In genomic region chr11:30954279-30954725, GRCm38 (mm10) we compare ENCODE assay signal across 7 mouse cellular contexts. TPM values are rescaled to one million over a fixed set of nuclear protein-coding genes. Genes with fewer than 3 reads are reported as not detected.
DNase-seq lines count a peak whose midpoint lies in the region; ATAC-seq and TF ChIP-seq lines count a peak whose summit lies in the region.

TSS of gene Erlec1 (minus strand) at chr11:30954335.

- no peak; the same call in none of the 2 replicates for TF ChIP-seq POLR2A in small intestine, adult 2 months (IDR thresholded peaks at IDR 0.05; ENCODE audit: low read depth, low read length)

- peak; percentile 93 for DNase-seq in adrenal gland, postnatal 10 days
- DNase-seq in embryonic facial prominence, embryonic 10.5 days (ENCODE audit: low spot score), result peak; percentile 92
- peak; percentile 24 for DNase-seq in gonadal fat pad, adult 2 months (ENCODE audit: low read depth)
- DNase-seq in left cerebral cortex, postnatal 4 days, result peak; percentile 89

- H3K27ac ChIP-seq in embryonic facial prominence, embryonic 10.5 days (replicated peaks), result peak within 1 kb of the TSS; percentile 93
- H3K27ac ChIP-seq in intestine, postnatal 0 days (ENCODE audit: low read depth, low read length), result peak within 1 kb of the TSS; percentile 74
- H3K27ac ChIP-seq in midbrain, embryonic 12.5 days (replicated peaks), result peak within 1 kb of the TSS; percentile 82
- peak within 1 kb of the TSS; percentile 68 for H3K27ac ChIP-seq in small intestine, adult 2 months (ENCODE audit: insufficient read depth, low read depth, low read length)

- peak within 1 kb of the TSS; percentile 80 for H3K4me2 ChIP-seq in intestine, postnatal 0 days (replicated peaks; ENCODE audit: low read depth)
- H3K4me2 ChIP-seq in midbrain, embryonic 12.5 days (replicated peaks), result peak within 1 kb of the TSS; percentile 80

- peak within 1 kb of the TSS; percentile 88 for H3K4me3 ChIP-seq in embryonic facial prominence, embryonic 10.5 days
- H3K4me3 ChIP-seq in intestine, postnatal 0 days (ENCODE audit: low read depth, low read length), result peak within 1 kb of the TSS; percentile 70
- peak within 1 kb of the TSS; percentile 83 for H3K4me3 ChIP-seq in midbrain, embryonic 12.5 days
- peak within 1 kb of the TSS; percentile 99 for H3K4me3 ChIP-seq in small intestine, adult 2 months (ENCODE audit: low read depth, low read length)

- peaks cover 51% of the 10 kb centered on the region for H3K36me3 ChIP-seq in embryonic facial prominence, embryonic 10.5 days (replicated peaks)
- peaks cover 13% of the 10 kb centered on the region; the same call in 1 of the 2 replicates for H3K36me3 ChIP-seq in intestine, postnatal 0 days (ENCODE audit: control insufficient read depth, insufficient read depth)
- peaks cover 30% of the 10 kb centered on the region for H3K36me3 ChIP-seq in midbrain, embryonic 12.5 days
- H3K36me3 ChIP-seq in small intestine, adult 2 months (ENCODE audit: control insufficient read depth, insufficient read depth, low read length), result peaks cover 8% of the 10 kb centered on the region; the same call in 1 of the 2 replicates

- ATAC-seq in intestine, postnatal 0 days, result peak; percentile 99
- ATAC-seq in midbrain, embryonic 12.5 days (ENCODE audit: low FRiP score, low read depth), result peak; percentile 99

- WGBS in embryonic facial prominence, embryonic 10.5 days, result under 1% methylated on average over 40 of the region's 40 CpGs
- under 1% methylated on average over 40 of the region's 40 CpGs for WGBS in intestine, postnatal 0 days
- WGBS in midbrain, embryonic 12.5 days, result under 1% methylated on average over 40 of the region's 40 CpGs
- under 1% methylated on average over 37 of the region's 40 CpGs for WGBS in small intestine, adult 2 months

- intact Hi-C loops in left cerebral cortex, postnatal 4 days (cut with DNase I), result no loop called here

- H3K9me3 ChIP-seq in embryonic facial prominence, embryonic 10.5 days, result peaks cover 21% of the 10 kb centered on the region; the same call in 1 of the 2 replicates
- no peaks in the 10 kb centered on the region for H3K9me3 ChIP-seq in intestine, postnatal 0 days (ENCODE audit: control insufficient read depth)
- H3K9me3 ChIP-seq in midbrain, embryonic 12.5 days, result peaks cover 21% of the 10 kb centered on the region

- peaks cover 13% of the 10 kb centered on the region for H3K4me1 ChIP-seq in embryonic facial prominence, embryonic 10.5 days
- no peaks in the 10 kb centered on the region for H3K4me1 ChIP-seq in intestine, postnatal 0 days (replicated peaks; ENCODE audit: control insufficient read depth, insufficient read depth, low read length)
- peaks cover 5% of the 10 kb centered on the region; the same call in 1 of the 2 replicates for H3K4me1 ChIP-seq in midbrain, embryonic 12.5 days
- no peaks in the 10 kb centered on the region for H3K4me1 ChIP-seq in small intestine, adult 2 months (ENCODE audit: control insufficient read depth, insufficient read depth, insufficient read length, low read length)

- H3K9ac ChIP-seq in intestine, postnatal 0 days (ENCODE audit: low read depth, low read length), result peak within 1 kb of the TSS; percentile 72
- peak within 1 kb of the TSS; percentile 88 for H3K9ac ChIP-seq in midbrain, embryonic 12.5 days (replicated peaks)

- no peaks in the 10 kb centered on the region for H3K27me3 ChIP-seq in embryonic facial prominence, embryonic 10.5 days (replicated peaks; ENCODE audit: low read depth, poor library complexity, severe bottlenecking)
- H3K27me3 ChIP-seq in intestine, postnatal 0 days (replicated peaks; ENCODE audit: control insufficient read depth, insufficient read depth, low read length), result no peaks in the 10 kb centered on the region
- no peaks in the 10 kb centered on the region for H3K27me3 ChIP-seq in midbrain, embryonic 12.5 days
- no peaks in the 10 kb centered on the region for H3K27me3 ChIP-seq in small intestine, adult 2 months (ENCODE audit: control insufficient read depth, insufficient read depth, low read length)

- peak; percentile 50 for TF ChIP-seq CTCF in intestine, postnatal 0 days (IDR thresholded peaks at IDR 0.05; ENCODE audit: low read depth)
- TF ChIP-seq CTCF in small intestine, adult 2 months (IDR thresholded peaks at IDR 0.05; ENCODE audit: extremely low read depth, insufficient read length, insufficient replicate concordance, low read depth, low read length), result no peak

RNA-seq across cellular contexts. Expression of gene Erlec1, which starts in this region (rescaled TPM):
- total RNA-seq in adrenal gland, postnatal 10 days (2021), result 10 to 100 TPM; 54.5 to 59.6 TPM
- 7.3 TPM in 2 replicates for polyA plus RNA-seq in embryonic facial prominence, embryonic 10.5 days (2016; fragmentation: Nextera tagmentation; extraction: Ambion mirVana)
- 40.7 and 54.7 TPM in 2 replicates for polyA plus RNA-seq in gonadal fat pad, adult 2 months (2012; rRNA removed)
- polyA plus RNA-seq in intestine, postnatal 0 days (2015; fragmentation: Nextera tagmentation; extraction: Ambion mirVana), result 12.7 and 13.2 TPM in 2 replicates
- total RNA-seq in left cerebral cortex, postnatal 4 days (2021), result 10 to 100 TPM; 38.4 to 44.2 TPM
- polyA plus RNA-seq in midbrain, embryonic 12.5 days (2016; fragmentation: Nextera tagmentation; extraction: Ambion mirVana), result 10.8 and 11.4 TPM in 2 replicates
- polyA plus RNA-seq in small intestine, adult 2 months (2012; rRNA removed), result 2.6 and 7.2 TPM in 2 replicates

Comparison
In these comparisons a context has a peak if more than half of its experiments do, and no peak if none do; other contexts are left out.
1. Peak in every context shown above with its lines: DNase-seq, ATAC-seq, H3K4me3 ChIP-seq and H3K27ac ChIP-seq.
2. DNase-seq: peak in every context shown above with its lines; median percentile 93 in adrenal gland, postnatal 10 days; 92 in embryonic facial prominence, embryonic 10.5 days; 89 in left cerebral cortex, postnatal 4 days; 24 in gonadal fat pad, adult 2 months.